Mouse (Mus musculus): Measurements from ENCODE around the gene H3f3a.

- TF ChIP-seq GATA1 (IDR thresholded peaks at IDR 0.05; ENCODE audit: borderline replicate concordance, low read length): no peak
- TF ChIP-seq FLI1 (IDR thresholded peaks at IDR 0.05; ENCODE audit: low read length): no peak
Measured at GRCm38 (mm10) chr1:180778941-180779340, 34.8 kb downstream of the H3f3a start.

All from megakaryocyte, embryonic 14.5 days (primary cell).